Mouse (Mus musculus) myocyte (in vitro differentiated cells): ENCODE results near the gene Wls. TPM values are rescaled to one million over a fixed set of nuclear protein-coding genes. Genes with fewer than 3 reads are reported as not detected.

Experiments
- H3K27me3 ChIP-seq: one replicate; pipeline ENCODE4 v1.6.1; 2011; ENCODE audit not compliant: control insufficient read depth, insufficient read depth, insufficient read length
- H3K36me3 ChIP-seq: one replicate; pipeline ENCODE4 v1.6.1; 2011; ENCODE audit not compliant: control insufficient read depth, insufficient read depth
- H3K4me2 ChIP-seq: one replicate; pipeline ENCODE4 v1.6.1; 2011; ENCODE audit warnings: low read depth, control low read depth
- H3K4me3 ChIP-seq: one replicate; pipeline ENCODE4 v1.5.1; 2011; ENCODE audit warnings: mild to moderate bottlenecking, control low read depth, moderate library complexity
- H3K79me2 ChIP-seq: one replicate; pipeline ENCODE4 v1.6.1; 2011; ENCODE audit not compliant: control insufficient read depth, insufficient read depth
- H3ac ChIP-seq: one replicate; pipeline ENCODE4 v1.6.1; 2011; ENCODE audit not compliant: control insufficient read depth, insufficient read length
- CEBPB ChIP-seq: IDR thresholded peaks from 2 replicates; pipeline ENCODE4 v1.6.1; 2011; ENCODE audit warnings: mild to moderate bottlenecking, moderate library complexity; ENCODE audit not compliant: poor library complexity, insufficient read depth, severe bottlenecking
- E2F4 ChIP-seq: IDR thresholded peaks from one replicate; pipeline ENCODE4 v1.6.1; 2011; ENCODE audit warnings: mild to moderate bottlenecking, control low read depth, moderate library complexity; ENCODE audit not compliant: insufficient read depth
- MAX ChIP-seq: IDR thresholded peaks from one replicate; pipeline ENCODE4 v1.6.1; 2011; ENCODE audit warnings: low read depth, mild to moderate bottlenecking, control low read depth
- MYOD1 ChIP-seq, 3 experiments: IDR thresholded peaks; one replicate each; pipeline ENCODE4 v1.6.1; 2011; ENCODE audit warnings: control low read depth in 2 of 3, low read depth in 2 of 3, mild to moderate bottlenecking in 2 of 3, moderate library complexity in 1 of 3; ENCODE audit not compliant: insufficient read length in 2 of 3, control insufficient read depth in 1 of 3
- MYOG ChIP-seq, 3 experiments: IDR thresholded peaks; one replicate each; pipeline ENCODE4 v1.6.1; 2011; ENCODE audit warnings: control low read depth in 2 of 3, low read depth in 2 of 3, mild to moderate bottlenecking in 2 of 3; ENCODE audit not compliant: insufficient read length in 2 of 3, control insufficient read depth in 1 of 3, insufficient read depth in 1 of 3
- POLR2A ChIP-seq: IDR thresholded peaks from one replicate; pipeline ENCODE4 v1.6.1; 2011; ENCODE audit warnings: low read depth, mild to moderate bottlenecking, control low read depth, moderate library complexity; ENCODE audit not compliant: insufficient read length
- POLR2AphosphoS2 ChIP-seq: IDR thresholded peaks from one replicate; pipeline ENCODE4 v1.6.1; 2011; ENCODE audit warnings: low read depth, control low read depth; ENCODE audit not compliant: insufficient read length
- REST ChIP-seq: IDR thresholded peaks from one replicate; pipeline ENCODE4 v1.6.1; 2011; ENCODE audit warnings: mild to moderate bottlenecking, control low read depth, moderate library complexity; ENCODE audit not compliant: insufficient read depth, insufficient read length
- SRF ChIP-seq: IDR thresholded peaks from one replicate; pipeline ENCODE4 v1.6.1; 2011; ENCODE audit warnings: low read depth; ENCODE audit not compliant: control insufficient read depth, insufficient read length
- TCF12 ChIP-seq: IDR thresholded peaks from one replicate; pipeline ENCODE4 v1.6.1; 2011; ENCODE audit warnings: mild to moderate bottlenecking, control low read depth; ENCODE audit not compliant: poor library complexity, insufficient read depth, severe bottlenecking
- TCF3 ChIP-seq: IDR thresholded peaks from one replicate; pipeline ENCODE4 v1.6.1; 2011; ENCODE audit warnings: low read depth, control low read depth; ENCODE audit not compliant: insufficient read length
- USF1 ChIP-seq: IDR thresholded peaks from one replicate; pipeline ENCODE4 v1.6.1; 2011; ENCODE audit warnings: low read depth, mild to moderate bottlenecking, control low read depth, moderate library complexity
- polyA plus RNA-seq: library from polyadenylated mRNA; unstranded; fragments of >200 nt; fragmentation: generic; extraction: Trizol; gene quantifications from one replicate; pipeline ENCODE4 v1.2.1, GENCODE M21; 2012; ENCODE audit warnings: missing spikeins

Wls gene
- polyA plus RNA-seq, 1 experiment: 187 TPM

DNA sequence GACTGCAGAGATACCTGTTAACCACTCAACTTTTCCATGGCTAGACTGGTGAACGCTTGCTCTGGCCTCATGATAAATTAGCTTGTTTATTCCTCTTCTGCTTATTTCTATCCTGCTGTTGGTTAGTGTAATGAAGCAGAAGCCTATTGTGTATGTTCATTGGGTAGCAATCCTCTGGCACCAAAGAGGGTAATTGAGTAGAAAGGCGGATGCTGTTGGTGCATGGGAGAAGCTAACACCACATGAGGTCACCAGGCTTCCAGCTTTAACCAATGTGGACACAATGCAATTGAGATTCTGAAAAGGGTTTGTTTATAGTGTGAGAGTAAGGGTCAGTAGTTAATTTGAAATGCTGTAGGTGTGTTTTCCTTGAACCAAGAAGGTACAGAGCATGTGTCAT lies 12.5 kb downstream of the Wls start:
- H3K4me3 ChIP-seq: no peak overlapping the region
- H3K79me2 ChIP-seq: peaks cover 99% of the 10 kb centered on the region
- H3K4me2 ChIP-seq: no peak overlapping the region
- TF ChIP-seq POLR2AphosphoS2 (no peak), MYOD1 (IDR thresholded peaks at IDR 0.05; ENCODE audit: control insufficient read depth in 1 of 3, insufficient read length in 2 of 3, low read depth in 2 of 3) (no peak), TCF12 (no peak), MAX (no peak), E2F4 (no peak)
- peaks cover 11% of the 10 kb centered on the region for H3K36me3 ChIP-seq
- H3K27me3 ChIP-seq: no peaks in the 10 kb centered on the region
- H3ac ChIP-seq: no peak overlapping the region

GRCm38 (mm10) chr3:159857112-159857511 lies 17.6 kb downstream of the Wls start:
- peaks cover 99% of the 10 kb centered on the region for H3K79me2 ChIP-seq
- no peak overlapping the region for H3ac ChIP-seq
- H3K27me3 ChIP-seq: no peaks in the 10 kb centered on the region
- peaks cover 26% of the 10 kb centered on the region for H3K36me3 ChIP-seq
- no peak overlapping the region for H3K4me2 ChIP-seq
- TF ChIP-seq POLR2A (no peak), SRF (no peak), TCF12 (no peak), POLR2AphosphoS2 (no peak), MYOG (IDR thresholded peaks at IDR 0.05; ENCODE audit: control insufficient read depth in 1 of 3, insufficient read depth in 1 of 3, insufficient read length in 2 of 3, low read depth in 2 of 3) (no peak), E2F4 (no peak), REST (no peak), MAX (no peak), CEBPB (no peak), USF1 (no peak), TCF3 (no peak), MYOD1 (IDR thresholded peaks at IDR 0.05; ENCODE audit: control insufficient read depth in 1 of 3, insufficient read length in 2 of 3, low read depth in 2 of 3) (no peak)
- H3K4me3 ChIP-seq: no peak overlapping the region

DNA sequence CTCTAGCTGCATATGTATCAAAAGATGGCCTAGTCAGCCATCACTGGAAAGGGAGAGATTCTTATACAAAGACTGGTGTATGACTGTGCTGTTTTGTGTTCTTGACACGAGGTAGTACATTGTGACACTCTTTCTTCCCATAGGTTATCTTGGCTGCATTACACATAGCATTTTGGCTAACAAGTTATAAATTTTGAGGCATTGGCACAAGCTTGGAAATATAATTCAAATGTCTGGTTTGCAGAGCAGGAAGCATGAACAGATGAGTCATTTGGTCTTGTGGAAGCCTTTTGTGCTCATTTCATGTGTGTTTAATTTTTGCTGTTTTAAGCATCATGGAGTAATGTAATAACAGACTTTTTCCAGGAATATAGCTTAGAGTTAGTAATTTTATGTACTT lies 26.2 kb downstream of the Wls start:
- Histone ChIP-seq H3K4me2 (no peak overlapping the region), H3ac (no peak overlapping the region), H3K27me3 (no peaks in the 10 kb centered on the region), H3K79me2 (peaks cover 94% of the 10 kb centered on the region), H3K36me3 (peaks cover 7% of the 10 kb centered on the region), H3K4me3 (no peak overlapping the region)
- TF ChIP-seq POLR2AphosphoS2 (no peak), POLR2A (no peak), CEBPB (no peak), REST (no peak), TCF3 (no peak), MYOG (IDR thresholded peaks at IDR 0.05; ENCODE audit: control insufficient read depth in 1 of 3, insufficient read depth in 1 of 3, insufficient read length in 2 of 3, low read depth in 2 of 3) (no peak), TCF12 (no peak), E2F4 (no peak), MYOD1 (IDR thresholded peaks at IDR 0.05; ENCODE audit: control insufficient read depth in 1 of 3, insufficient read length in 2 of 3, low read depth in 2 of 3) (no peak), USF1 (no peak), SRF (no peak), MAX (no peak)

DNA sequence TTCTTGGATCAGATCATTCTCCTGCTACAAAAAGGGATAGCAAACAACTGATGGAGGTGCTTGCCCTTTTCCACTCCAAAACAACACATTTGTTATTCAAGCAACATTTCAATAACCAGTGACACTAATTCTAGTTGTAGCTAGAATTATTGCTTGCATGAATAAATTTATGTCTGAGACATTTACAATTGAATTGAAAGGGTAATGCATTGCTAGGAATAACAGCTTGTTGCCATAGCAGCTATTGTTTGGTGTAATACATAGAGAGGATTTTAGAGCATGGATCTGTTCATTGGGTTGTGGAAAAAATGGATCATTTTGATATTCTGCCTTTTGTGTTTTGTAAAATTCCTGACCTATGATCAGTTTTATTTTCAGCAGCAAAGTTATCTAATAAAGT lies 39.5 kb downstream of the Wls start:
- Histone ChIP-seq H3K4me2 (no peak overlapping the region), H3K4me3 (no peak overlapping the region), H3K36me3 (peaks cover 37% of the 10 kb centered on the region), H3K79me2 (peaks cover 79% of the 10 kb centered on the region), H3K27me3 (no peaks in the 10 kb centered on the region), H3ac (no peak overlapping the region)
- TF ChIP-seq POLR2A (no peak), CEBPB (no peak), MYOG (IDR thresholded peaks at IDR 0.05; ENCODE audit: control insufficient read depth in 1 of 3, insufficient read depth in 1 of 3, insufficient read length in 2 of 3, low read depth in 2 of 3) (no peak), REST (no peak), E2F4 (no peak), TCF3 (no peak), USF1 (no peak), SRF (no peak), MYOD1 (IDR thresholded peaks at IDR 0.05; ENCODE audit: control insufficient read depth in 1 of 3, insufficient read length in 2 of 3, low read depth in 2 of 3) (no peak), POLR2AphosphoS2 (no peak), MAX (no peak)

GRCm38 (mm10) chr3:159883325-159883724 lies 43.9 kb downstream of the Wls start:
- peaks cover 7% of the 10 kb centered on the region for H3K36me3 ChIP-seq
- no peak overlapping the region for H3K4me3 ChIP-seq
- peaks cover 64% of the 10 kb centered on the region for H3K79me2 ChIP-seq
- TF ChIP-seq REST (no peak), TCF3 (no peak)
- H3K27me3 ChIP-seq: no peaks in the 10 kb centered on the region
- peak overlapping the region; percentile 48 for H3K4me2 ChIP-seq
- H3ac ChIP-seq: no peak overlapping the region
